Mouse (Mus musculus) midbrain, embryonic 16.5 days (tissue): Measurements from ENCODE around the gene Plscr2. TPM values are rescaled to one million over a fixed set of nuclear protein-coding genes. Genes with fewer than 3 reads are reported as not detected.

Experiments
- ATAC-seq: fragments of 200-750 bp; cut with Nextera tagmentation; 2 replicates; pipeline ENCODE4 v1.8.0; 2017; ENCODE audit warnings: moderate TSS enrichment
- H3K27ac ChIP-seq: fragments of 300-500 bp; sonication (generic); 2 replicates; pipeline ENCODE4 v1.5.1; 2014; ENCODE audit warnings: mild to moderate bottlenecking, low read length, mixed read lengths
- H3K27me3 ChIP-seq: fragments of 300-500 bp; sonication (generic); 2 replicates; pipeline ENCODE4 v1.6.1; 2014; ENCODE audit warnings: low read depth, low read length, mixed read lengths; ENCODE audit not compliant: control insufficient read depth, insufficient read depth
- H3K36me3 ChIP-seq: fragments of 300-500 bp; sonication (generic); 2 replicates; pipeline ENCODE4 v1.6.1; 2014; ENCODE audit warnings: mild to moderate bottlenecking, low read length, moderate library complexity, mixed read lengths; ENCODE audit not compliant: control insufficient read depth, insufficient read depth
- H3K4me1 ChIP-seq: fragments of 300-500 bp; sonication (generic); 2 replicates; pipeline ENCODE4 v1.6.1; 2014; ENCODE audit warnings: mild to moderate bottlenecking, low read length, mixed read lengths; ENCODE audit not compliant: control insufficient read depth, insufficient read depth
- H3K4me2 ChIP-seq: fragments of 300-500 bp; sonication (generic); 2 replicates; pipeline ENCODE4 v1.6.1; 2014; ENCODE audit warnings: mild to moderate bottlenecking, low read length, mixed read lengths
- H3K4me3 ChIP-seq: fragments of 300-500 bp; sonication (generic); 2 replicates; pipeline ENCODE4 v1.5.1; 2014; ENCODE audit warnings: low read depth, mild to moderate bottlenecking, low read length, moderate library complexity, mixed read lengths
- H3K9ac ChIP-seq: fragments of 300-500 bp; sonication (generic); 2 replicates; pipeline ENCODE4 v1.6.1; 2014; ENCODE audit warnings: low read depth, low read length, mixed read lengths
- H3K9me3 ChIP-seq: fragments of 300-500 bp; sonication (generic); replicated peaks from 2 replicates; pipeline ENCODE4 v1.6.1; 2014; ENCODE audit warnings: mild to moderate bottlenecking, low read length, mixed read lengths; ENCODE audit not compliant: control insufficient read depth, poor library complexity, severe bottlenecking
- WGBS: fragments of 180-500 bp; shearing (Covaris S2); extraction: QIAGEN DNeasy Blood & Tissue Kit; methylation state at CpG from one replicate; pipeline ENCODE4 v1.1.7; 2014; 5-methylcytosine and 5-hydroxymethylcytosine counted together
- microRNA-seq: library from miRNA; unstranded; fragments of <30 nt; microRNA quantifications from one replicate; pipeline ENCODE4, GENCODE M21; 2017
- polyA plus RNA-seq: library from polyadenylated mRNA; unstranded; fragments of >200 nt; fragmentation: Nextera tagmentation; extraction: Ambion mirVana; gene quantifications from 2 replicates; pipeline ENCODE4 v1.2.1, GENCODE M21; 2015

The Plscr2 gene
- polyA plus RNA-seq, 1 experiment from 2014 or later = 1.1 TPM

GRCm38 (mm10) chr9:92326813-92327212 is 51.4 kb downstream of the Plscr2 start:
- H3K9ac ChIP-seq = no peak overlapping the region
- no peak overlapping the region for H3K4me2 ChIP-seq
- no peaks in the 10 kb centered on the region for H3K27me3 ChIP-seq
- WGBS = 84% methylated on average over 4 of the region's 4 CpGs
- no peaks in the 10 kb centered on the region for H3K36me3 ChIP-seq
- no peak overlapping the region for H3K4me3 ChIP-seq
- no peak for ATAC-seq
- no peaks in the 10 kb centered on the region for H3K9me3 ChIP-seq
- no peaks in the 10 kb centered on the region for H3K4me1 ChIP-seq
- no peak overlapping the region for H3K27ac ChIP-seq

GRCm38 (mm10) chr9:92331383-92331782 is 56.0 kb downstream of the Plscr2 start:
- H3K27ac ChIP-seq = no peak overlapping the region
- no peaks in the 10 kb centered on the region for H3K36me3 ChIP-seq
- no peaks in the 10 kb centered on the region for H3K27me3 ChIP-seq
- no peak overlapping the region for H3K4me2 ChIP-seq
- H3K9ac ChIP-seq = no peak overlapping the region
- H3K9me3 ChIP-seq = no peaks in the 10 kb centered on the region
- no peaks in the 10 kb centered on the region for H3K4me1 ChIP-seq
- no peak overlapping the region for H3K4me3 ChIP-seq
- no peak for ATAC-seq
- 94% methylated on average over 4 of the region's 4 CpGs for WGBS

GRCm38 (mm10) chr9:92334845-92335244 is 59.4 kb downstream of the Plscr2 start:
- no peak overlapping the region for H3K27ac ChIP-seq
- H3K4me3 ChIP-seq = no peak overlapping the region
- H3K9me3 ChIP-seq = no peaks in the 10 kb centered on the region
- no peaks in the 10 kb centered on the region for H3K36me3 ChIP-seq
- no peak for ATAC-seq
- no peaks in the 10 kb centered on the region for H3K4me1 ChIP-seq
- no peaks in the 10 kb centered on the region for H3K27me3 ChIP-seq
- H3K9ac ChIP-seq = no peak overlapping the region
- 98% methylated on average over 10 of the region's 10 CpGs for WGBS
- no peak overlapping the region for H3K4me2 ChIP-seq

- Histone ChIP-seq H3K27me3 (no peaks in the 10 kb centered on the region), H3K9ac (no peak overlapping the region), H3K9me3 (no peaks in the 10 kb centered on the region), H3K36me3 (no peaks in the 10 kb centered on the region), H3K27ac (no peak overlapping the region), H3K4me1 (no peaks in the 10 kb centered on the region), H3K4me3 (no peak overlapping the region), H3K4me2 (no peak overlapping the region)
- WGBS = 90% methylated on average over 6 of the region's 6 CpGs
- ATAC-seq = no peak
Measured at GRCm38 (mm10) chr9:92335277-92335818, 59.9 kb downstream of the Plscr2 start.

GRCm38 (mm10) chr9:92337063-92337462 is 61.7 kb downstream of the Plscr2 start:
- no peak overlapping the region for H3K4me3 ChIP-seq
- no peaks in the 10 kb centered on the region for H3K36me3 ChIP-seq
- no peaks in the 10 kb centered on the region for H3K27me3 ChIP-seq
- no peak overlapping the region for H3K4me2 ChIP-seq
- no peaks in the 10 kb centered on the region for H3K4me1 ChIP-seq
- H3K9ac ChIP-seq = no peak overlapping the region
- 86% methylated on average over 1 of the region's 1 CpGs for WGBS
- H3K27ac ChIP-seq = no peak overlapping the region
- ATAC-seq = no peak
- H3K9me3 ChIP-seq = no peaks in the 10 kb centered on the region

- Histone ChIP-seq H3K9ac (no peak overlapping the region), H3K27me3 (no peaks in the 10 kb centered on the region), H3K36me3 (no peaks in the 10 kb centered on the region), H3K27ac (no peak overlapping the region), H3K4me1 (no peaks in the 10 kb centered on the region), H3K4me3 (no peak overlapping the region), H3K4me2 (no peak overlapping the region), H3K9me3 (no peaks in the 10 kb centered on the region)
- 91% methylated on average over 3 of the region's 3 CpGs for WGBS
- no peak for ATAC-seq
Measured at GRCm38 (mm10) chr9:92337661-92338060, 62.3 kb downstream of the Plscr2 start.

GRCm38 (mm10) chr9:92338954-92339353 is 63.6 kb downstream of the Plscr2 start:
- no peak overlapping the region for H3K4me2 ChIP-seq
- no peak overlapping the region for H3K27ac ChIP-seq
- no peak overlapping the region for H3K4me3 ChIP-seq
- WGBS = 70% methylated on average over 1 of the region's 1 CpGs
- no peaks in the 10 kb centered on the region for H3K4me1 ChIP-seq
- H3K27me3 ChIP-seq = no peaks in the 10 kb centered on the region
- no peaks in the 10 kb centered on the region for H3K36me3 ChIP-seq
- no peak for ATAC-seq
- no peak overlapping the region for H3K9ac ChIP-seq
- H3K9me3 ChIP-seq = no peaks in the 10 kb centered on the region

Small RNA genes lying within 50 kb of the gene (microRNA-seq; reads per million reads assigned to microRNA genes)
- gene Mir6386 = not detected

Other genes starting within 250 kb of the Plscr2 start
- gene Plscr5, start 82.7 kb upstream of the Plscr2 start, polyA plus RNA-seq = 0.24 and 0.45 TPM in 2 replicates
- gene Plscr1, start 25.9 kb upstream of the Plscr2 start, polyA plus RNA-seq = 7.9 and 8.8 TPM in 2 replicates
- gene 1700057G04Rik, start 33.8 kb downstream of the Plscr2 start, polyA plus RNA-seq = not detected in 2 replicates
- gene Plscr4, start 181.8 kb downstream of the Plscr2 start, polyA plus RNA-seq = 1.5 and 1.6 TPM in 2 replicates